Mouse (Mus musculus): Measurements from ENCODE around the gene Zfp644. TPM values are rescaled to one million over a fixed set of nuclear protein-coding genes. Genes with fewer than 3 reads are reported as not detected.

Gene Zfp644
- total RNA-seq, 1 experiment from 2014 or later = 70.9 TPM

DNA sequence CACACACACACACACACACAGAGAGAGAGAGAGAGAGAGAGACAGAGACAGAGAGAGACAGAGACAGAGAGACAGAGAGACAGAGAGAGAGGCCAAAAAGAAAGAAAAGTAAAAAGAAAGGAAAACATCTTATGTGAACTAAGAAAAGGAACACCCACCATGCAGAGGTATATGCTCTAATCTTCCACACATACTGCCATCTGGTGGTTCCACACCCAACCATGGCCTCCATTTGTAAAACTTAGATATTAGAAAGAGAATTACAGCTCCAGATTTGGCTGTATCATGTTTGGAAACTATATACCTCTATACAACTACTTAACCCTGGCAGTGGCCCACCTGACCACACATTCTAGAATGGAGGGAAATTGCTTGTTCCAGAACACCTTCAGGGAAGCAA, 102.7 kb downstream of the Zfp644 start:
- DNase-seq = no peak

DNA sequence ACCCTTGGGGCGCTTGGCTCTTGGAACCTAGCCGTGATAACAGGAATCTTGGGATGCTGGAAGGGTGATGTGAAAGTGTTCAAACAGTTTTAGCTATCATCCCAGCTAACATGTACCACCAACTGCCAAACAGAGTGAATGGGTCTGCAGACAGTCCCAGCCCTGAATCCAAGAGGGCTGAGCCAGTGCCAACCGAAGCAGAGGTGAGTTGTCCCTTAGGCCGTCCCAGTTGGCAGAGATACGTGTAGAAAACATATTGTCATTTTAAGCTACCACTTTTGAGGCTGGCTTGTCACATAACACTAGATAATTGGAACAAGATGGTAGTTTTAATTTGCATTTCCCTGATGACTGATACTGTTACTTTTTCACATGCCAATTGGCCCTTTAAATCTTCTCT, 106.4 kb downstream of the Zfp644 start:
- no peak for DNase-seq

DNA sequence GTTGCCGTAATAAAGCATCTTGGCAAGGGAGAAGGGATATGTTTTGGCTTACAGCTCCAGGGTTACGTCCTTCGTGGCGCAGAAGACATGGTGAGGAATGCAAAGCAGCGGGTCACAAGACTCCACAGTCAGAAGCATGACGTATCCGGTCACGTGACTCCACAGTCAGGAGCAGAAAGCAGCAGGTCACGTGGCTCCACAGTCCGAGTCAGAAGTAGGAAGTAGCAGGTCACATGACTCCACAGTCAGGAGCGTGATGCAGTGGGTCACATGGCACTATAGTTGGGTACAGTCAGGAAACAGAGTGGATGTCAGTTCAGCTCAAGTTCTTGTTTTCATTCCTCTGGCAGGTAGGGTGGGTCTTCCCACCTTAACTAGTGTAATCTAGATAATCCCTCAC, 107.4 kb downstream of the Zfp644 start:
- no peak for DNase-seq

DNA sequence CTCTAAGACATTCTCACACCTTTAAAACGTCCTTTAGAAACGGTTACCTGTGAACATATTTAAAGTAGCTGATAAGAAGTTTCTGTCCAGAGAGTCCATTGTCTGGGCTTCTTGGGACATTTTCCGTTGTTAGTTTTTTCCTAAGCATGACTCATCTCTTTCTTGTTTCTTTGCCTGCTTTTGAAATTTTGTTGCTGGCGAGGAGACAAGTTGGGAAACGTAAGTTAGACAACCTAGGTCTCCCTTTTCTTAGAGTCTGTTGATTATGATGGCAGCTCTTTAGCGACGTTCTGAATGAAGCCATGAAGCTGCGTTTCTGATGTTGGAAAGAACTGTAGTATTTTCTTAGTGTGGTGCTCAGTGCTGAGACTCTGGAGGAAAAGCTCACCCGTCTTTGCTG, 108.1 kb downstream of the Zfp644 start:
- no peak for DNase-seq

DNA sequence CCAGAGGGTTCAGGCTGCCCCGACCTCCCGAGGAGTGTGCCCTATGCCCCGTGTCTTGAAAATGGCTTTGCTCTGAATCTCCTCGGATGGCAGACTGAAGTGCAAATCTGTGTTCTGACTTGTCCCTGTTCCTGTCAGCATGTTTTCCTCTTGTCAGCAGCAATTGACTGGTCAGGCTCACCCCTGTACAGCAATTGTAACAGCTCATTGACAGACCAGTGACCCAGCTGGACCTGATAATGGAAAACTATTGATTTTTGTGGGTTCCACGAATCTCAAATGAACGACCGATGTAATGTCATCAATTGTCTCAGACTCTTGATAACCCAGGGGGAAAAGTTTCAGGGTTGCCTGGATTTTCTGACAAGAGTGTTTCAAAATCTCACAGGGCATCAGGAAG, 116.1 kb downstream of the Zfp644 start:
- DNase-seq = no peak

DNA sequence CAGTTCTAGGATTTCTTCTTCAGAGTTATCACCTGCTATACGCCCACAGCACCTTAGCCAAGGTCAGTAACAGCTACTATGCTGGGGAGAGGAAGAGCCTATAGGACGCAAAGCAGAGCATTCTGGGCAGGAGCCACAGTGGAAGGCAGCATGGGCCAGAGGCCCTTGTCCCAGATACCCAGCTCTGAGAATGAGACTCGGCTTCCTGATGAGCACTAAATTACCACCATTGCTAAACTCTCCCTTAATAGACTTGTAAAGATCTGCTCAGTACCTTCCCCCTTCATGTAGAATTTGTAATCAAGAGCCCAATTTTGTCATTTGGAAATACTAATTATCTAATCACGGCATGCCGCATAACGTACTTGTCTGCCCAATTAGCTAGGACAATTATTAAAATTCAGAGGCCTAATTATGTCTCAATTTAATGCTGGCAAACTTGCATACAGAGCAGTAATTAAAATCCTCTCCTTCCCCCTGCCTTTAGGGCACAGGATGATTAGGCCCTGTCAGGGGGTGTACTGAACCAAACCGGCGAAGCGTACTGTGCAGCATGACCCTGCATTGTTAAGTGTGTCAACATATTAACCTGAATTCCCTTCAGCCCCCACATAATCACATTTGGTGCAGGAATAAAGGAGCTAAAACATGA, 119.7 kb downstream of the Zfp644 start:
- DNase-seq = no peak

DNA sequence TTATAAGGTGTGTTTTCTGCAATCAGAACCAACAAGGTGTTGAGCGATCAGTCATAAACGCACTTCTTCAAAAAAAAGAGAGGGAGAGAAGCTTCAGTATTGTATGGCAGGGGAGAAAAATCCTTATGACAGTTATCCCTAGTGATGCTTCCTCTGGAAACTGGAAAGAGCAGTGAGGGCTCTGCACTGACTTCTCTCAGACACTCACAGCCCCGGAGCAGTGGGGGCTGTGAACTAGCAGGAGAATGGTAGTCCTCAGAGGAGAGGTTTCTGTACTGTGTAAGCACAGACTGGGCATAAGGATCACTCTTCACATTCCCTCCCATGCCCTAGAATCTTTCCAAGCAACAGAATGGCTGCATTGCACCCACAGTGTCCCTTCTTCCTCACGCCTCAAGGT, 122.0 kb downstream of the Zfp644 start:
- DNase-seq = no peak

DNA sequence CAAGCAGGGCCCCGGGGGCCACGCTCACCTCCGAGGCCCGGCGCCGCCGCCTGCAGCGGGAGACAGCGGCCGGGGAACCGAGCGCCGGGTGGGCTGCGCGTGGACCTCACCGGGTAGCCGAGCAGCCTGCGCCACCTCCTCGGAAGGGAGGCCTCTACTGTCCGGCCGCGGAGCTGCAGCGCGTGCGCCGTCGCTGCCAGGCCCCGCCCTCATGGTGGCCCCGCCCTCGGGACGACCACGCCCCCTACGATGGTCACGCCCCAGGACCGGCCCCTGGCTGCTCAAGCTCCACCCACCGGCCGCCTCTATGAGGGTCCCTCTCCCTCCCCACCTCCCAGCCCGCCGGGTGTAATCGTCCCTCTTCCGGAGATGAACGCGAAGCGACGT, 122.5 kb downstream of the Zfp644 start:
- DNase-seq = peak; percentile 85

DNA sequence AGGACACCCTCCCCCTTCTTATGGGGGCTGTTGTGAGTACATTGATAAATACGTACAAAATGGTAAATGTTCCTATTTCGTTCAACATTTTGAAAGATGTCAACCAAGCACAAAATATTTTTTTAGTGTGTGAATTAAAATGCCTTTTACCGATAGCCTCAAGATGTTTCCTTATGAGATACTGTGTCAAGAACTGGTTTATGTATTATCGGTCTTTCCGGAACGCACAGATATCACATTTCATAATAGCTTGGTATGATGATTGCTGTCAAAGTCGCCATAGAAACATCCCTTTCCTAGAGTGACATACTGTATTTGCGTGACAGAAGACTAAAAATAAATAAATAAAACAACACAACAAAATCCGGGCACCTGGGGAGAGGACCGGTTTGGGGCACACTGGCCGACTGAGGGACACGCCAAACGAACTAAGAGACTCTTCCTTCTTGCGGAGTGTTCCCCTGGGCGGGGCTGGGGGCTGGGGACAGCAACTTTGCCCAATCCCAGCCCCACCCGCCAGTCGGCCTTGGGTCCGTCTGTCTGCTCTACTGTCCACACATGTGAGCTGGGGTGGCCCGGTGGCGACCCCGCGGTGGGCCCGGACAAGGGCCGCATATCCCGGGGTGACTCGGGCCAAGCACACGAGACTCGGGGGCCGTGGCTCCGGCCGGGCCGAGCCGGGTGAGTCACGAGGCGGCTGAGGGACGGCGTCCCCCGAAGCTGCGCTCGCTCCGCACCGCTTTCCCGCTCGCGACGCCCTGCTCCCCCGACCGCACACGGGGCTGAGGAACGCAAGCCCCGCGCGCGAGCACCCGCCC, 123.1 kb downstream of the Zfp644 start:
- DNase-seq = peak; percentile 25

Other genes starting within 250 kb of the Zfp644 start
- gene Barhl2, start 239.1 kb downstream of the Zfp644 start, total RNA-seq (2021) = not detected in 2 replicates
- not detected in 2 replicates for gene Gm17304, start 88.2 kb downstream of the Zfp644 start, total RNA-seq (2021)
- gene Hfm1, start 229.0 kb upstream of the Zfp644 start, total RNA-seq (2021) = not detected in 2 replicates